Mouse (Mus musculus): ENCODE measurements at regions not wholly inside any gene's neighbourhood (a gene's known extent, or its start where the extent isn't known, plus 50 kb on each side); places are given as distances from the start of the nearest gene placed in this dataset.
A peak's percentile ranks its signal among the peaks of the same experiment; 100 is the strongest.

- no peaks in the 10 kb centered on the region for H3K9me3 ChIP-seq (ENCODE audit: control insufficient read depth, low read length)
- DNase-seq (ENCODE audit: low spot score) (no peak), ATAC-seq (ENCODE audit: low read depth) (no peak)
- no peak overlapping the region for H3K27ac ChIP-seq (replicated peaks; ENCODE audit: low read depth, low read length)
- no peaks in the 10 kb centered on the region for H3K27me3 ChIP-seq (replicated peaks; ENCODE audit: control insufficient read depth, insufficient read depth, low read length)
- 83% methylated on average over 2 of the region's 2 CpGs for WGBS
- H3K36me3 ChIP-seq (ENCODE audit: control insufficient read depth, insufficient read depth, low read length), result no peaks in the 10 kb centered on the region
- H3K9ac ChIP-seq (ENCODE audit: low read depth, low read length), result no peak overlapping the region
- no peak overlapping the region for H3K4me2 ChIP-seq (ENCODE audit: low read depth, low read length)
- no peak overlapping the region for H3K4me3 ChIP-seq (ENCODE audit: low read depth, low read length)
- H3K4me1 ChIP-seq (ENCODE audit: control insufficient read depth, insufficient read depth, low read length), result no peaks in the 10 kb centered on the region
Measured at GRCm38 (mm10) chr4:95127970-95128369, 75.9 kb upstream of the Jun start.

DNA sequence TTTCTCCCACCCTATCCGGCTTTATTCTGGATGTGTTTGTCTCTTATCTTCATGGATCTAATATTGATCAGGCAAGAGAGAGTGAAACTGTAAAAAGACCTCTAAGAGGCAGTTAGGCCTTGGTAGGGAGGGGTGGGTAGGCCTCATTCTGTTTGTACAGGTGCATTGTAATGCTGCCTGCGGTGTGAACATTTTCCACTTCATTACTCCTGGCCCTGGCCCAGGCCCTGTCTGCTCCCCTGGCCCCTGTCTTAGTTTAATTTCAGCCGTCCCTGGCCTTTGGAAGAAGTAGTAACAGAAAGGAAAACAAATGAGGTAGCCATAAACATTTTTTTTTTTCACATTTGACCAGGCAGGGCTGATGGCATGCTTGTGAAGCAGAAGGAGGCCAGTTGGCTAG is 81.8 kb upstream of the Jun start:
- Histone ChIP-seq H3K27me3 (replicated peaks; ENCODE audit: control insufficient read depth, insufficient read depth, low read length) (no peaks in the 10 kb centered on the region), H3K4me1 (ENCODE audit: control insufficient read depth, insufficient read depth, low read length) (peaks cover 11% of the 10 kb centered on the region; the same call in 1 of the 2 replicates), H3K27ac (replicated peaks; ENCODE audit: low read depth, low read length) (no peak overlapping the region), H3K36me3 (ENCODE audit: control insufficient read depth, insufficient read depth, low read length) (no peaks in the 10 kb centered on the region), H3K9ac (ENCODE audit: low read depth, low read length) (no peak overlapping the region), H3K9me3 (ENCODE audit: control insufficient read depth, low read length) (no peaks in the 10 kb centered on the region), H3K4me2 (ENCODE audit: low read depth, low read length) (no peak overlapping the region), H3K4me3 (ENCODE audit: low read depth, low read length) (no peak overlapping the region)
- DNase-seq (ENCODE audit: low spot score), result peak; percentile 33
- ATAC-seq (ENCODE audit: low read depth), result no peak
- 39% methylated on average over 3 of the region's 3 CpGs for WGBS

DNA sequence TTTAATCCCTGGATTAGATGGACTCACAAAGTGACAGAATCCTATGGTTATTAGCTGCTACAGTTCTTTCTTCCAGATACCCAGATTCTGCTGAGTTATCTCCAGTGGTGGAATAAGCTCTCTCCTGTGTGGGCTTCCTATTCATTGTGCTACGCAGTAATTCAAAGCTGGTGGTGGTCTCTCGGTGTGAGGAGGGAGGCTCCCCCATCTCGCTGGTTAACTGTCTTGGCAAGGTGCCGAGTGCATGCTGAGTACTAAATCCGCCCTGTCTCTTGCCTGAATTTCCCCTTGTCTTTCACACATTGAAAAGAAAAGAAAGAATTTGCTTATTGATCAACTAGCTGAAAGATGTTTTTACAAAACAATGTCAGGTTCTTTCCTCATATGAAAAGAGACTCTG is 82.6 kb upstream of the Jun start:
- no peaks in the 10 kb centered on the region for H3K36me3 ChIP-seq (ENCODE audit: control insufficient read depth, insufficient read depth, low read length)
- no peak overlapping the region for H3K4me2 ChIP-seq (ENCODE audit: low read depth, low read length)
- H3K9ac ChIP-seq (ENCODE audit: low read depth, low read length), result no peak overlapping the region
- peak; percentile 45 for DNase-seq (ENCODE audit: low spot score)
- no peak overlapping the region for H3K4me3 ChIP-seq (ENCODE audit: low read depth, low read length)
- H3K4me1 ChIP-seq (ENCODE audit: control insufficient read depth, insufficient read depth, low read length), result peaks cover 11% of the 10 kb centered on the region; the same call in 1 of the 2 replicates
- no peak for ATAC-seq (ENCODE audit: low read depth)
- H3K27ac ChIP-seq (replicated peaks; ENCODE audit: low read depth, low read length), result no peak overlapping the region
- 17% methylated on average over 5 of the region's 5 CpGs for WGBS
- no peaks in the 10 kb centered on the region for H3K9me3 ChIP-seq (ENCODE audit: control insufficient read depth, low read length)
- no peaks in the 10 kb centered on the region for H3K27me3 ChIP-seq (replicated peaks; ENCODE audit: control insufficient read depth, insufficient read depth, low read length)

- Histone ChIP-seq H3K27ac (replicated peaks; ENCODE audit: low read depth, low read length) (no peak overlapping the region), H3K4me3 (ENCODE audit: low read depth, low read length) (no peak overlapping the region), H3K9ac (ENCODE audit: low read depth, low read length) (no peak overlapping the region), H3K4me2 (ENCODE audit: low read depth, low read length) (no peak overlapping the region), H3K36me3 (ENCODE audit: control insufficient read depth, insufficient read depth, low read length) (no peaks in the 10 kb centered on the region), H3K9me3 (ENCODE audit: control insufficient read depth, low read length) (no peaks in the 10 kb centered on the region), H3K4me1 (ENCODE audit: control insufficient read depth, insufficient read depth, low read length) (peaks cover 11% of the 10 kb centered on the region; the same call in 1 of the 2 replicates), H3K27me3 (replicated peaks; ENCODE audit: control insufficient read depth, insufficient read depth, low read length) (no peaks in the 10 kb centered on the region)
- 65% methylated on average over 12 of the region's 12 CpGs for WGBS
- DNase-seq (ENCODE audit: low spot score), result no peak
- ATAC-seq (ENCODE audit: low read depth), result peak; percentile 51; the same call in 1 of the 2 replicates
Measured at GRCm38 (mm10) chr4:95137413-95138143, 85.6 kb upstream of the Jun start.

GRCm38 (mm10) chr4:95138676-95139075 is 86.7 kb upstream of the Jun start:
- Histone ChIP-seq H3K9ac (ENCODE audit: low read depth, low read length) (no peak overlapping the region), H3K9me3 (ENCODE audit: control insufficient read depth, low read length) (no peaks in the 10 kb centered on the region), H3K27me3 (replicated peaks; ENCODE audit: control insufficient read depth, insufficient read depth, low read length) (no peaks in the 10 kb centered on the region), H3K36me3 (ENCODE audit: control insufficient read depth, insufficient read depth, low read length) (no peaks in the 10 kb centered on the region), H3K4me1 (ENCODE audit: control insufficient read depth, insufficient read depth, low read length) (peaks cover 9% of the 10 kb centered on the region; the same call in 1 of the 2 replicates), H3K4me2 (ENCODE audit: low read depth, low read length) (no peak overlapping the region), H3K4me3 (ENCODE audit: low read depth, low read length) (no peak overlapping the region), H3K27ac (replicated peaks; ENCODE audit: low read depth, low read length) (no peak overlapping the region)
- 66% methylated on average over 2 of the region's 2 CpGs for WGBS
- ATAC-seq (ENCODE audit: low read depth) (peak; percentile 34; the same call in 1 of the 2 replicates), DNase-seq (ENCODE audit: low spot score) (no peak)

GRCm38 (mm10) chr4:95141253-95141652 is 89.2 kb upstream of the Jun start:
- no peaks in the 10 kb centered on the region for H3K9me3 ChIP-seq (ENCODE audit: control insufficient read depth, low read length)
- ATAC-seq (ENCODE audit: low read depth), result no peak
- no peak overlapping the region for H3K9ac ChIP-seq (ENCODE audit: low read depth, low read length)
- DNase-seq (ENCODE audit: low spot score), result no peak
- H3K36me3 ChIP-seq (ENCODE audit: control insufficient read depth, insufficient read depth, low read length), result no peaks in the 10 kb centered on the region
- H3K27ac ChIP-seq (replicated peaks; ENCODE audit: low read depth, low read length), result no peak overlapping the region
- no peak overlapping the region for H3K4me2 ChIP-seq (ENCODE audit: low read depth, low read length)
- no peak overlapping the region for H3K4me3 ChIP-seq (ENCODE audit: low read depth, low read length)
- H3K27me3 ChIP-seq (replicated peaks; ENCODE audit: control insufficient read depth, insufficient read depth, low read length), result no peaks in the 10 kb centered on the region
- WGBS, result 89% methylated on average over 2 of the region's 2 CpGs
- no peaks in the 10 kb centered on the region for H3K4me1 ChIP-seq (ENCODE audit: control insufficient read depth, insufficient read depth, low read length)

DNA sequence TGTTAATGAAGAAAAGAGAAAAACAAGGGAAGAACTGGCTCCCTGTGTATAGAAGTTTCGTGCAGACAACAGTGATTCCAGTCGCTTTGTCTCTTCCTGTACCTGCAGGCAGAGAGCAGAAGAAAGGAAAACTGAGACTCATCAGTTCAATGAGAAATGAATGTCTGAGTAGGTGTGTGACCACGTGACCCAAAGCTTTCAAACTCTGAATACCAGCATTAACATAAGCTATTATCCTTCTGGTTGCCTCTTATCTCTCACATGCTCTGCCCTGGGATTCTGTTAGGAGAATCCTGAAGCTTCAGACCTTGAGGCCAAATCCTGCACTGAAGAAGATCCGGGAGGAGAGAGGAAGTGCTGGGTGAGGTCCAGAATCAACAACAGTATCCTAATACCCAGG is 91.1 kb upstream of the Jun start:
- H3K9ac ChIP-seq (ENCODE audit: low read depth, low read length), result no peak overlapping the region
- H3K4me3 ChIP-seq (ENCODE audit: low read depth, low read length), result no peak overlapping the region
- H3K9me3 ChIP-seq (ENCODE audit: control insufficient read depth, low read length), result no peaks in the 10 kb centered on the region
- DNase-seq (ENCODE audit: low spot score), result no peak
- no peaks in the 10 kb centered on the region for H3K36me3 ChIP-seq (ENCODE audit: control insufficient read depth, insufficient read depth, low read length)
- no peak for ATAC-seq (ENCODE audit: low read depth)
- H3K27ac ChIP-seq (replicated peaks; ENCODE audit: low read depth, low read length), result no peak overlapping the region
- H3K4me1 ChIP-seq (ENCODE audit: control insufficient read depth, insufficient read depth, low read length), result no peaks in the 10 kb centered on the region
- no peaks in the 10 kb centered on the region for H3K27me3 ChIP-seq (replicated peaks; ENCODE audit: control insufficient read depth, insufficient read depth, low read length)
- no peak overlapping the region for H3K4me2 ChIP-seq (ENCODE audit: low read depth, low read length)
- WGBS, result 77% methylated on average over 4 of the region's 4 CpGs

GRCm38 (mm10) chr4:95143668-95144067 is 91.6 kb upstream of the Jun start:
- H3K27me3 ChIP-seq (replicated peaks; ENCODE audit: control insufficient read depth, insufficient read depth, low read length), result no peaks in the 10 kb centered on the region
- H3K4me3 ChIP-seq (ENCODE audit: low read depth, low read length), result no peak overlapping the region
- 87% methylated on average over 5 of the region's 5 CpGs for WGBS
- no peaks in the 10 kb centered on the region for H3K4me1 ChIP-seq (ENCODE audit: control insufficient read depth, insufficient read depth, low read length)
- no peaks in the 10 kb centered on the region for H3K36me3 ChIP-seq (ENCODE audit: control insufficient read depth, insufficient read depth, low read length)
- no peak overlapping the region for H3K4me2 ChIP-seq (ENCODE audit: low read depth, low read length)
- H3K27ac ChIP-seq (replicated peaks; ENCODE audit: low read depth, low read length), result no peak overlapping the region
- no peaks in the 10 kb centered on the region for H3K9me3 ChIP-seq (ENCODE audit: control insufficient read depth, low read length)
- H3K9ac ChIP-seq (ENCODE audit: low read depth, low read length), result no peak overlapping the region
- DNase-seq (ENCODE audit: low spot score) (no peak), ATAC-seq (ENCODE audit: low read depth) (no peak)

GRCm38 (mm10) chr4:95144440-95144839 is 92.4 kb upstream of the Jun start:
- ATAC-seq (ENCODE audit: low read depth), result no peak

More at GRCm38 (mm10) chr4:95144440-95144839, 92.4 kb upstream of the Jun start:
- DNase-seq (ENCODE audit: low spot score), result no peak
- no peak overlapping the region for H3K27ac ChIP-seq (replicated peaks; ENCODE audit: low read depth, low read length)
- no peaks in the 10 kb centered on the region for H3K4me1 ChIP-seq (ENCODE audit: control insufficient read depth, insufficient read depth, low read length)
- H3K9me3 ChIP-seq (ENCODE audit: control insufficient read depth, low read length), result no peaks in the 10 kb centered on the region
- H3K4me2 ChIP-seq (ENCODE audit: low read depth, low read length), result no peak overlapping the region
- no peaks in the 10 kb centered on the region for H3K36me3 ChIP-seq (ENCODE audit: control insufficient read depth, insufficient read depth, low read length)
- no peak overlapping the region for H3K9ac ChIP-seq (ENCODE audit: low read depth, low read length)
- H3K4me3 ChIP-seq (ENCODE audit: low read depth, low read length), result no peak overlapping the region
- no peaks in the 10 kb centered on the region for H3K27me3 ChIP-seq (replicated peaks; ENCODE audit: control insufficient read depth, insufficient read depth, low read length)

Data from embryonic facial prominence, embryonic 14.5 days (tissue).